Mouse (Mus musculus): ENCODE measurements around the gene 4930404H24Rik.

Gene 4930404H24Rik

DNA sequence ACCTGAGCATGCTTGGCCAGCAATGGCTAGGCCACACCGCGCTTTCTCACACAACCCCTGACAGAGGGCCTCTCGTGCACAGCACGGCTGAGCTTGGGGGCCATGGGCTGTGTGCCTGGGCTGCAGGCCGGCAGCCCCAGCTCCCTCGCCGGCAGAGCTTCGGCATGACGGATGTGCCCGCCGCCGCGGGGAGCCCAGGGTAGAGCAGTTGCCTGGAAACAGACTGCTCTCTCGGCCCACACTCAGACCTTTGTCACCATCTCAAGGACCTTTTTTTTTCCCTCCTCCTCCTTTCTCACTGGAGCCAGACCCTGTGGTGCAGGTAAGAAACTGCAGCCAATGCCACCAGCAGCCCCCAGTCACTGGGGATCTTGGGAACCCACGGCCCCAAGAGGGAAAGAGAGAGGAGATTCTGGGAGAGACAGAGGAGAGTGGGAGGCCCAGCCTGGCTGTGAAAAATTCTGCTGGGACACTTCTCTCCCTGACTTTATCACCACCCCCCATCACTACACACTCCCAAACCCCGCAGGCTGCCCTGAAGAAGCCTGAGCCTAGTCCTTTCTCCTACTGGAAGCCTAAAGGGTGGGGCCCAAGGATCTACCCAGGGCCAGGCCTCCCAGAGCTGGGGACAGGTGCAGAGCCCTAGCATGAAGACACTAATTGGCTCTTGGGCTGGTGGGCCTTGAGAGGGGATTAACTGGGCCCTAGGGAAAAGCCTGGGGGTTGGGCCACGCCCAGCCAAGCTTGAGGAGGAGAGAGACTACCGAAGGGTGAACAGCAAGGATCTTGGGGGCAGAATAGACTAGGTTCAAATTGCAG, 16.8 kb downstream of the 4930404H24Rik start:
- peak; percentile 49 for DNase-seq (ENCODE audit: extremely low spot score)

GRCm38 (mm10) chr2:153510136-153510535, 17.5 kb downstream of the 4930404H24Rik start:
- no peak for DNase-seq (ENCODE audit: extremely low spot score)

DNA sequence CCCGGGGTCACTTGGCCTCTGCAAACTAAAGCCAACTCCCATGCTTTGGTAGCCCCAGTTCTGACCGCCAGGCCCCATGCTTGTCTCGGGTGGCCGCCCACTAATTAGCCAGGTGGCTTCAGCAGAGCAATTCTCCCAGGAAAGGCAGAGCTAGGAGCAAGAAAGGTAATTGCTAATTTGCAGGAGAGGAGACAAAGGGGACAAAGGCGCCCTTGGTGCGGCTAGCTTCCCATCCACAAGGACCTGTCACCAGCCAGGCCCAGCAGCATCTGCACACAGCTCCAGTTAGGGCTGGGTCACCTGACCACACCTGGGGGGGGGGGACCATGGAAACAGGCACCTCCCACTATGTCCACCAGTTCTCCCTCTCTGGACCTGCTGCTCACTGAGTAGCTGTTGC, 19.0 kb downstream of the 4930404H24Rik start:
- DNase-seq (ENCODE audit: extremely low spot score), result no peak

GRCm38 (mm10) chr2:153512416-153513323, 20.1 kb downstream of the 4930404H24Rik start:
- DNase-seq (ENCODE audit: extremely low spot score), result no peak

GRCm38 (mm10) chr2:153513983-153514382, 21.4 kb downstream of the 4930404H24Rik start:
- DNase-seq (ENCODE audit: extremely low spot score), result no peak

GRCm38 (mm10) chr2:153514497-153515380, 22.1 kb downstream of the 4930404H24Rik start:
- DNase-seq (ENCODE audit: extremely low spot score), result no peak

DNA sequence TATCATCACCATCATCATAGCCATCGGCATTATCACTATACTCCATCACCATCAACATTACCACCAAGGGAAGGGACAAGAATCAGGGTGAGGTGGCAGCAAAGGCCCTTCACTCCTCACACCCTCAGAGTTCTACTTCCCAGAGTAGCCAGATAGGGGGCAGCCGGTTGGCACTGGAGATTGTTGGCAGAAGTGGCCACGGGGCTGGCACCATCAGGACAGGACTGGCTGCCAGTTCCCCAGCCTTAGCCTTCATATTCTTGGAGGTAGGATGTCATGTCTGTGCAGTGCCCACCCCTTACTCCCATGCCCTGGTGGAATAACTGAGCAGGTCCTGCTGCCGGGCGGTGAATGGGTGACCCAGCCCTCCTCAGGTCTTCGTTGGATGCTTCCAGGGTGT, 23.0 kb downstream of the 4930404H24Rik start:
- DNase-seq (ENCODE audit: extremely low spot score), result no peak

- no peak for DNase-seq (ENCODE audit: extremely low spot score)
Measured at GRCm38 (mm10) chr2:153516961-153517360, 24.4 kb downstream of the 4930404H24Rik start.

- no peak for DNase-seq (ENCODE audit: extremely low spot score)
Measured at GRCm38 (mm10) chr2:153520057-153520456, 27.5 kb downstream of the 4930404H24Rik start.

DNA sequence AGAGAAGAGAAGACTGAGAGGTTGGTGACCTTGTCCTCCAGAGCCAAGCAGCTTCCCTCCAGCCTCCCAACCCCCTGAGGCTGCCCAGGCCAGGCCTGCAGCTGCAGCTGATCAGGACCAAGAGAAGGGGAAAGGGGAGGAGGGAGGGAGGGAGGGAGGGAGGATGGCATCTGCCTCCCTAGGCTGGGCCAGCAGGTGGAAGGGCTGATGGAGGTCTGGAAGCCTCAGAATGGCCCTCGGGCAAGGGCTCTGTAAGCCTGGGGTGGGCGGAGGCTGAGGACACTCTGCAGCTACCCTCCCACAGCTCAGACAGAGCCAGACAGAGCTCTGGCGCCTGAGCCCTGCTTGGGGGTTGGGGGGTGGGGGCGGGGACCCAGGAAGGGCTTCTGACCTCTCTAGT, 29.7 kb downstream of the 4930404H24Rik start:
- DNase-seq (ENCODE audit: extremely low spot score), result no peak

- no peak for DNase-seq (ENCODE audit: extremely low spot score)
Measured at GRCm38 (mm10) chr2:153523143-153523542, 30.6 kb downstream of the 4930404H24Rik start.

GRCm38 (mm10) chr2:153523656-153524055, 31.1 kb downstream of the 4930404H24Rik start:
- DNase-seq (ENCODE audit: extremely low spot score), result no peak

- no peak for DNase-seq (ENCODE audit: extremely low spot score)
Measured at GRCm38 (mm10) chr2:153524727-153525126, 32.1 kb downstream of the 4930404H24Rik start.

- peak; percentile 50 for DNase-seq (ENCODE audit: extremely low spot score)
Measured at GRCm38 (mm10) chr2:153525906-153526311, 33.3 kb downstream of the 4930404H24Rik start.

GRCm38 (mm10) chr2:153526850-153527530, 34.4 kb downstream of the 4930404H24Rik start:
- DNase-seq (ENCODE audit: extremely low spot score), result no peak

- DNase-seq (ENCODE audit: extremely low spot score), result peak; percentile 80
Measured at GRCm38 (mm10) chr2:153527580-153528531, 35.3 kb downstream of the 4930404H24Rik start.

DNA sequence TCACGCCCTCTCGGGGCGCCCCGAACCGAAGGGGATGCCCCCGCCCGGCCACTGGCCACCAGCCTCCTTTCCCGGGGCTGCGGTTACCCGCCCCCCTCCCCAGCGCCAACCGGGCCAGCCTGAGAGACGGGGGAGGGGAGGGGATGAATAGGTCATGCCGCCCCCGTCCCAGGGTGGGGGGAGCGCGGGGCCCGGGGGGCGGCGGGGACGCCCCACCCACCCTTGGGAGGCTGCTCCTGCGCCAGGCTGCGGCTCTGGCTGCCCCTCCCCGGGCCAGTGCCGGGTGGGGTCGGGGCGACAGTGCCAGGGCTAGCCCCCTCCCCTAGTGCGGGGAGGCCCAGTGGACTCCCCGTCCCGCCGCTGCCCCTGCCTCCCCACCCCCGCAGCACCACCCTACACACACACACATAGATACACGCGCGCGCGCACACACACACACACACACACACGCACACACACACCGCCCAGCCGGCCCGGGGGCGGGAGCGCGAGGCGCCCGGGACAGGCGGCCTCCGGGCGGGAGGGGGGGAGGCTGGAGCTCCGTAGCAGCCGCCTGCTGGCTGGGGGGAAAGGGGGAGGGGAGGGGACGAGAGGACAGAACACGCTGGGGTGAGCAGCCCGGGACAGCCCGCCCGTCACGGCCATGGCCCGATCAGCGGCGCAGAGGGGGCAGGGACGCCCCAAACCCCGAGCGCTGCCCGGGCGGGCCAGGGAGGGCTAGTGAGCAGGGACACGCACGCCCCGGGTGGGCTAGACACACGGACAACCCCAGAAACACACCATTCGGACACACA, 36.2 kb downstream of the 4930404H24Rik start:
- DNase-seq (ENCODE audit: extremely low spot score), result peak; percentile 77

DNA sequence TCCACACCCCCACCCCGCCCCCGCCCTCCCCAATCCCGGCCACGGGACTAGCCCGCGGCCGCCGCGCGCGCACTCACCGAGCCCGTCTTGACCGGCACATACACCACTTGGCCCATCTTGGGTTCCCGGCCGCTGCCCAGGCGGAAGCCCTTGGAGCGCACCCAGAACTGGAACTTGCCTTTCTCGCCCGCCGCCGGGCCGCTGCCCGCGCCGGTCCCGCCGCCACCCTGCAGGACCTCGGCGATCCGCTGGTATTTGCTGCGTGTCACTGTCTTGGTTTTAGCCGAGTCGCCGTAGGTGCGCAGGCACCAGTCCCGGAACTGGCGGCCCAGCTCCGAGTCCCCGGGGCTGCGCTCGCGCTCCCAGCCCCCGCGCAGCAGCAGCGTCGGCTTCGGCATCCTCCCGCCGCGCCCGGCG, 36.8 kb downstream of the 4930404H24Rik start:
- no peak for DNase-seq (ENCODE audit: extremely low spot score)
